Mouse (Mus musculus) CH12.LX (cell line): ENCODE data around the gene Zfp870. TPM values are rescaled to one million over a fixed set of nuclear protein-coding genes. Genes with fewer than 3 reads are reported as not detected.
A peak's percentile ranks its signal among the peaks of the same experiment; 100 is the strongest.

Experiments used
- DNase-seq: peaks from one replicate; pipeline ENCODE4 v3.0.0-alpha.2; 2013; ENCODE audit errors: extremely low read depth
- H3K27ac ChIP-seq: 2 replicates; pipeline ENCODE4 v1.5.1; 2012; ENCODE audit warnings: low read depth, mild to moderate bottlenecking, control low read depth, moderate library complexity; ENCODE audit not compliant: insufficient read depth
- H3K27me3 ChIP-seq: replicated peaks from 2 replicates; pipeline ENCODE3; 2012; ENCODE audit warnings: inconsistent platforms
- H3K36me3 ChIP-seq, 2 experiments: replicated peaks in 1 of 2; 2 replicates each; pipeline versions ENCODE3 to v1.6.1; 2012; ENCODE audit warnings: inconsistent platforms in 1 of 2, low read length in 1 of 2, mild to moderate bottlenecking in 1 of 2, mixed read lengths in 1 of 2, moderate library complexity in 1 of 2; ENCODE audit not compliant: control insufficient read depth in 1 of 2, insufficient read depth in 1 of 2
- H3K4me1 ChIP-seq, 2 experiments: 2 replicates each; pipeline ENCODE4 v1.6.1; 2012; ENCODE audit warnings: inconsistent platforms in 1 of 2, moderate library complexity in 1 of 2; ENCODE audit not compliant: insufficient read depth in 2 of 2, control insufficient read depth in 1 of 2
- H3K4me2 ChIP-seq: 2 replicates; pipeline ENCODE4 v1.6.1; 2012; ENCODE audit warnings: low read depth, mild to moderate bottlenecking, control low read depth; ENCODE audit not compliant: poor library complexity, insufficient read depth, severe bottlenecking
- H3K4me3 ChIP-seq, 3 experiments: fragments of 150-350 bp in 1 of 3; sonication (generic) in 1 of 3; replicated peaks in 1 of 3; 2 replicates each; pipeline versions ENCODE3 to v1.5.1; 2011 to 2012; ENCODE audit warnings: low read depth in 2 of 3, low read length in 2 of 3, mild to moderate bottlenecking in 2 of 3, moderate library complexity in 2 of 3, control low read depth in 1 of 3, improper control_type of control experiment in 1 of 3, inconsistent platforms in 1 of 3, mixed read lengths in 1 of 3; ENCODE audit not compliant: poor library complexity in 1 of 3
- H3K79me2 ChIP-seq: replicated peaks from 2 replicates; pipeline ENCODE4 v1.6.1; 2012; ENCODE audit warnings: mild to moderate bottlenecking, moderate library complexity; ENCODE audit not compliant: control insufficient read depth, poor library complexity, insufficient read depth, severe bottlenecking; ENCODE audit errors: extremely low read depth
- H3K9ac ChIP-seq: 2 replicates; pipeline ENCODE4 v1.6.1; 2012; ENCODE audit warnings: low read depth, mild to moderate bottlenecking, control low read depth, moderate library complexity; ENCODE audit not compliant: insufficient read depth
- H3K9me3 ChIP-seq: replicated peaks from 2 replicates; pipeline ENCODE3; 2012; ENCODE audit warnings: low read length, inconsistent platforms, mixed read lengths
- CHD1 ChIP-seq: IDR thresholded peaks from 2 replicates; pipeline ENCODE4 v1.6.1; 2012; ENCODE audit warnings: low read depth, low read length, improper control_type of control experiment, inconsistent platforms
- CHD2 ChIP-seq: IDR thresholded peaks from 2 replicates; pipeline ENCODE4 v1.6.1; 2011; ENCODE audit warnings: low read length, improper control_type of control experiment
- CTCF ChIP-seq, 2 experiments: IDR thresholded peaks in 1 of 2; conservative IDR thresholded peaks in 1 of 2; 2 replicates each; pipeline ENCODE4 v1.5.1; 2011 to 2012; ENCODE audit warnings: low read depth in 2 of 2, low read length in 2 of 2, improper control_type of control experiment in 1 of 2, inconsistent platforms in 1 of 2, mild to moderate bottlenecking in 1 of 2, moderate library complexity in 1 of 2
- E2F4 ChIP-seq: IDR thresholded peaks from 2 replicates; pipeline ENCODE4 v1.6.1; 2011; ENCODE audit warnings: low read depth, low read length, improper control_type of control experiment; ENCODE audit not compliant: insufficient replicate concordance
- ELF1 ChIP-seq: IDR thresholded peaks from 2 replicates; pipeline ENCODE4 v1.6.1; 2014; ENCODE audit warnings: low read depth, mild to moderate bottlenecking, inconsistent platforms, low read length, improper control_type of control experiment
- ETS1 ChIP-seq: conservative IDR thresholded peaks from 2 replicates; pipeline ENCODE4 v1.6.1; 2012; ENCODE audit warnings: low read depth, mild to moderate bottlenecking, inconsistent platforms, low read length, improper control_type of control experiment, moderate library complexity
- HCFC1 ChIP-seq: IDR thresholded peaks from 2 replicates; pipeline ENCODE4 v1.6.1; 2012; ENCODE audit warnings: low read depth, mild to moderate bottlenecking, inconsistent platforms, low read length, improper control_type of control experiment
- IRF4 ChIP-seq: IDR thresholded peaks from 2 replicates; pipeline ENCODE4 v1.6.1; 2014; ENCODE audit warnings: low read depth, mild to moderate bottlenecking, inconsistent platforms, low read length, improper control_type of control experiment
- JUND ChIP-seq: conservative IDR thresholded peaks from 2 replicates; pipeline ENCODE4 v1.6.1; 2011; ENCODE audit warnings: low read depth, low read length, improper control_type of control experiment
- KAT2A ChIP-seq: IDR thresholded peaks from 2 replicates; pipeline ENCODE4 v1.6.1; 2012; ENCODE audit warnings: low read length, improper control_type of control experiment, inconsistent platforms; ENCODE audit not compliant: insufficient replicate concordance
- MAFK ChIP-seq: IDR thresholded peaks from 2 replicates; pipeline ENCODE4 v1.6.1; 2011; ENCODE audit warnings: low read length, improper control_type of control experiment; ENCODE audit not compliant: insufficient replicate concordance
- MYC ChIP-seq: IDR thresholded peaks from 2 replicates; pipeline ENCODE4 v1.6.1; 2011; ENCODE audit warnings: low read depth, mild to moderate bottlenecking, improper control_type of control experiment, low read length
- NELFE ChIP-seq: IDR thresholded peaks from 2 replicates; pipeline ENCODE4 v1.6.1; 2011; ENCODE audit warnings: low read depth, low read length, improper control_type of control experiment
- POLR2A ChIP-seq: IDR thresholded peaks from 2 replicates; pipeline ENCODE4 v1.6.1; 2011; ENCODE audit warnings: low read depth, mild to moderate bottlenecking, improper control_type of control experiment, low read length
- RAD21 ChIP-seq: IDR thresholded peaks from 2 replicates; pipeline ENCODE4 v1.6.1; 2011; ENCODE audit warnings: low read depth, mild to moderate bottlenecking, low read length, improper control_type of control experiment, moderate library complexity
- RCOR1 ChIP-seq: conservative IDR thresholded peaks from 2 replicates; pipeline ENCODE4 v1.6.1; 2012; ENCODE audit warnings: low read depth, mild to moderate bottlenecking, inconsistent platforms, low read length, improper control_type of control experiment
- SMC3 ChIP-seq: IDR thresholded peaks from 2 replicates; pipeline ENCODE4 v1.6.1; 2011; ENCODE audit warnings: low read depth, low read length, improper control_type of control experiment
- TCF12 ChIP-seq: IDR thresholded peaks from 2 replicates; pipeline ENCODE4 v1.6.1; 2014; ENCODE audit warnings: low read depth, mild to moderate bottlenecking, inconsistent platforms, low read length, improper control_type of control experiment
- USF1 ChIP-seq: IDR thresholded peaks from 2 replicates; pipeline ENCODE4 v1.6.1; 2014; ENCODE audit warnings: low read depth, mild to moderate bottlenecking, inconsistent platforms, low read length, improper control_type of control experiment
- USF2 ChIP-seq: conservative IDR thresholded peaks from 2 replicates; pipeline ENCODE4 v1.6.1; 2011; ENCODE audit warnings: low read depth, low read length, improper control_type of control experiment
- ZNF384 ChIP-seq: IDR thresholded peaks from 2 replicates; pipeline ENCODE4 v1.6.1; 2012; ENCODE audit warnings: low read depth, low read length, improper control_type of control experiment, inconsistent platforms
- dilution Hi-C: fragments of 300-500 bp; cut with MboI; formaldehyde crosslinking; loops from 2 replicates; pipeline ENCODE4 v1.14.3; 2020; ENCODE audit warnings: low sequenced_read_pairs; ENCODE audit not compliant: extremely low pct_unique_long_range_greater_than_20kb, extremely low pct_ligation_motif_present
- in situ Hi-C: fragments of 300-500 bp; cut with MboI; formaldehyde crosslinking; loops from 3 replicates; pipeline ENCODE4 v1.14.3; 2019; ENCODE audit warnings: low sequenced_read_pairs, low pct_ligation_motif_present, low pct_unique_long_range_greater_than_20kb, mixed read lengths
- polyA plus RNA-seq: library from polyadenylated mRNA; unstranded; fragments of >175 nt; gene quantifications from 2 replicates; pipeline ENCODE4 v1.2.1, GENCODE M21; 2012; ENCODE audit warnings: low read depth; ENCODE audit not compliant: insufficient read length
- total RNA-seq, 2 experiments: library from RNA; depleted of rRNA; stranded (reverse); fragments of 300-350 nt in 1 of 2; fragments of >200 nt in 1 of 2; gene quantifications; 2 replicates each; pipeline ENCODE4 v1.2.3; 2012 to 2014

Gene Zfp870
- total and polyA plus RNA-seq, 3 experiments, result 3.4 to 10.4 (median 5.8) TPM

DNA sequence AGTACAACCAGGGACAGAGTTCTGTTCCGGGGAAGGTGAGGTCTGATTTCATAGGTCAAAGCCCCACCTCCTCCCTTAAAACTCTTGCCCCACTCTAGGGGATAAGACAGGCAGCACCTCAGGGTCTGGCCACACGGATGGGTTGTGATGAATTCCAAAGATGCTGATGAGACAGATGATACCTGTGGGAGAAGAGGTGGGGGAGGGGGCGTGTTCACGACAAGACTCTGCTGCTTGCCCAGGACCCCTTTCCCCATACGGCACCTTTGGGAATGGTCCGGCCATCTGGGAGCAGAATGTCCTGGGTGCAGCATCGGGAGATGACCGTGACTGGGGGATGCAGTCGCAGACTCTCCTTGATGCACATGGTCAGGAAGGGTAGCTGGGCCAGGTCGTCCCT, 14.7 kb upstream of the Zfp870 start:
- H3K27me3 ChIP-seq, result peaks cover 16% of the 10 kb centered on the region
- H3K27ac ChIP-seq, result no peak overlapping the region
- DNase-seq, result no peak
- in situ Hi-C loops, result loop anchor here (5.0 kb wide), 1 partner anchor 41 kb away; the partner anchor contains the start of gene Cyp4f13
- H3K79me2 ChIP-seq, result no peaks in the 10 kb centered on the region
- no peak overlapping the region for H3K4me3 ChIP-seq
- H3K9me3 ChIP-seq, result no peaks in the 10 kb centered on the region
- H3K36me3 ChIP-seq, result no peaks in the 10 kb centered on the region
- no peak overlapping the region for H3K9ac ChIP-seq
- TF ChIP-seq RAD21, result no peak
- no peak for TF ChIP-seq JUND
- no peak for TF ChIP-seq KAT2A
- TF ChIP-seq NELFE, result no peak
- no peak for TF ChIP-seq CHD1
- no peak for TF ChIP-seq HCFC1
- no peak for TF ChIP-seq MAFK
- TF ChIP-seq USF1, result no peak
- TF ChIP-seq SMC3, result no peak
- no peak for TF ChIP-seq E2F4
- no peak for TF ChIP-seq ZNF384
- TF ChIP-seq ELF1, result no peak
- no peak for TF ChIP-seq CHD2
- no peak for TF ChIP-seq ETS1
- TF ChIP-seq USF2, result no peak
- TF ChIP-seq POLR2A, result no peak
- TF ChIP-seq, all 38 proteins: peak for 0
- no peak overlapping the region for H3K4me2 ChIP-seq
- dilution Hi-C loops, result no loop called here
- peaks cover 0 to 4% of the 10 kb centered on the region in 2 experiments; a peak in 3 of 4 replicates for H3K4me1 ChIP-seq

- Histone ChIP-seq H3K36me3 (no peaks in the 10 kb centered on the region), H3K27me3 (peaks cover 16% of the 10 kb centered on the region), H3K27ac (no peak overlapping the region), H3K4me2 (no peak overlapping the region), H3K9ac (no peak overlapping the region), H3K9me3 (no peaks in the 10 kb centered on the region), H3K4me3 (no peak overlapping the region), H3K4me1 (peaks cover 0 to 4% of the 10 kb centered on the region in 2 experiments; a peak in 2 of 4 replicates), H3K79me2 (no peaks in the 10 kb centered on the region)
- TF ChIP-seq CTCF (conservative IDR thresholded peaks at IDR 0.05 in 1 of 2, IDR thresholded peaks at IDR 0.05 in 1 of 2; ENCODE audit: low read depth in 2 of 2, low read length in 2 of 2) (peak; percentile 67 to 72), CHD1 (no peak), RAD21 (peak; percentile 12), KAT2A (no peak), RCOR1 (no peak), POLR2A (no peak), TCF12 (no peak), IRF4 (no peak), ELF1 (no peak), MYC (no peak), SMC3 (peak; percentile 53)
- peak; percentile 60 for DNase-seq
- dilution Hi-C loops (no loop called here), in situ Hi-C loops (loop anchor here (5.0 kb wide), 1 partner anchor 42 kb away; the partner anchor contains the start of gene Cyp4f13)
Observed at GRCm38 (mm10) chr17:32905239-32905638, 13.8 kb upstream of the Zfp870 start.
